8 mouse cellular contexts compared by ENCODE assay signal in genomic region chr12:9569971-9570370, GRCm38 (mm10). TPM values are rescaled to one million over a fixed set of nuclear protein-coding genes. Genes with fewer than 3 reads are reported as not detected.
DNase-seq lines count a peak whose midpoint lies in the region; ATAC-seq lines count a peak whose summit lies in the region.

TSS of gene Osr1 (plus strand) at chr12:9570116.

- H3K9ac ChIP-seq in heart, embryonic 13.5 days: peak within 1 kb of the TSS; percentile 51
- peak within 1 kb of the TSS; percentile 34 for H3K9ac ChIP-seq in lung, embryonic 15.5 days

- ATAC-seq in heart, embryonic 13.5 days (ENCODE audit: extremely low read depth, insufficient number of reproducible peaks, low FRiP score, low TSS enrichment): no peak
- ATAC-seq in lung, embryonic 15.5 days (ENCODE audit: borderline replicate concordance, extremely low read depth, low FRiP score, low TSS enrichment): no peak

- no peak within 1 kb of the TSS for H3K27ac ChIP-seq in embryonic facial prominence, embryonic 10.5 days (replicated peaks)
- H3K27ac ChIP-seq in heart, embryonic 13.5 days (replicated peaks): no peak within 1 kb of the TSS
- no peak within 1 kb of the TSS for H3K27ac ChIP-seq in lung, embryonic 15.5 days

- no peaks in the 10 kb centered on the region for H3K36me3 ChIP-seq in embryonic facial prominence, embryonic 10.5 days (replicated peaks)
- no peaks in the 10 kb centered on the region for H3K36me3 ChIP-seq in heart, embryonic 13.5 days
- no peaks in the 10 kb centered on the region for H3K36me3 ChIP-seq in lung, embryonic 15.5 days

- under 1% methylated on average over 15 of the region's 15 CpGs for WGBS in embryonic facial prominence, embryonic 10.5 days
- WGBS in heart, embryonic 13.5 days: under 1% methylated on average over 15 of the region's 15 CpGs
- WGBS in lung, embryonic 15.5 days: 1% methylated on average over 15 of the region's 15 CpGs

- peak within 1 kb of the TSS; percentile 51 for H3K4me3 ChIP-seq in embryonic facial prominence, embryonic 10.5 days
- H3K4me3 ChIP-seq in heart, embryonic 13.5 days: peak within 1 kb of the TSS; percentile 62
- H3K4me3 ChIP-seq in lung, embryonic 15.5 days: peak within 1 kb of the TSS; percentile 46

- peaks cover 33% of the 10 kb centered on the region for H3K4me1 ChIP-seq in embryonic facial prominence, embryonic 10.5 days
- peaks cover 16% of the 10 kb centered on the region for H3K4me1 ChIP-seq in heart, embryonic 13.5 days
- H3K4me1 ChIP-seq in lung, embryonic 15.5 days: 0 out of 2 replicates have a peak, but pooled peaks cover 2% of the 10 kb centered on the region

- peak; percentile 6 for DNase-seq in CD4-positive helper T cell, adult 2 months (ENCODE audit: low read depth, low spot score)
- peak; percentile 70 for DNase-seq in adipocyte (ENCODE audit: low spot score)
- DNase-seq in embryonic facial prominence, embryonic 10.5 days (ENCODE audit: low spot score): peak; percentile 83
- peak; percentile 83 for DNase-seq in kidney, postnatal 10 days
- peak; percentile 11 for DNase-seq in retina, adult 2 months (ENCODE audit: low read depth, low spot score)
- no peak for DNase-seq in T-cell, adult 2 months (ENCODE audit: low spot score)

- peak within 1 kb of the TSS; percentile 89 for H3K4me2 ChIP-seq in heart, embryonic 13.5 days
- peak within 1 kb of the TSS; percentile 79 for H3K4me2 ChIP-seq in lung, embryonic 15.5 days

- H3K9me3 ChIP-seq in embryonic facial prominence, embryonic 10.5 days: no peaks in the 10 kb centered on the region
- H3K9me3 ChIP-seq in heart, embryonic 13.5 days: no peaks in the 10 kb centered on the region
- H3K9me3 ChIP-seq in lung, embryonic 15.5 days: no peaks in the 10 kb centered on the region

- H3K27me3 ChIP-seq in embryonic facial prominence, embryonic 10.5 days (replicated peaks; ENCODE audit: low read depth, poor library complexity, severe bottlenecking): peaks cover 64% of the 10 kb centered on the region
- H3K27me3 ChIP-seq in heart, embryonic 13.5 days (replicated peaks): peaks cover 45% of the 10 kb centered on the region
- H3K27me3 ChIP-seq in lung, embryonic 15.5 days: peaks cover 39% of the 10 kb centered on the region

RNA-seq across cellular contexts. Expression of gene Osr1, which starts in this region (rescaled TPM):
- polyA plus RNA-seq in embryonic facial prominence, embryonic 10.5 days (2016; fragmentation: Nextera tagmentation; extraction: Ambion mirVana): 13.8 and 23.6 TPM in 2 replicates
- polyA plus RNA-seq in heart, embryonic 13.5 days (2015; fragmentation: Nextera tagmentation; extraction: Ambion mirVana): 13.7 and 20.2 TPM in 2 replicates
- 19.1 and 19.3 TPM in 2 replicates for polyA plus RNA-seq in lung, embryonic 15.5 days (2015; fragmentation: Nextera tagmentation; extraction: Ambion mirVana)
